Mouse (Mus musculus) natural killer cell, adult 2 months (primary cell): ENCODE data around the gene Prl8a6.

Experiments
- DNase-seq, 2 experiments: peaks; one replicate each; pipeline ENCODE4 v3.0.0; 2022; ENCODE audit warnings: low spot score in 2 of 2

The Prl8a6 gene

DNA sequence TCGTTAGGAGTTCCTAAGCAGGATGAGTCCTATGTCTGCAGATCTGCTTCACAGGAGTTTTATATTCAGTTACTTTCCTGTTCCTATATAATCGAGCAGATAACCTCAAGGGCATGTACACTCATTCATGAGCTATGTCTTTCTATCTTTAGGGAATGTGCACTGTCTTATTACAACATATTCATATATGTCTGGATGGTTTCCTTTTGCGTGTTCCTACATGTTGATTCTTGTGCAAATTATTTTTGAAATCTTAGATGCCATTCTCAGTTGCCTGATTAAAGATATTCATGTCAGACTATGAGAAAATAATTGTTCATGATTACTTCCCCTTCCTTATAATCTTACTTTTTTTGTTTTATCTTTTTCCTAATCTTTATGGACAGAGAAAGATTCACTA, at the start of gene Prl8a6:
Prl8a6 (minus strand) TSS at position 101 of the 400 bp plus-strand sequence.
- no peak for DNase-seq

- no peak for DNase-seq
Measured at GRCm38 (mm10) chr13:27433159-27433558, 5.3 kb downstream of the Prl8a6 start.

DNA sequence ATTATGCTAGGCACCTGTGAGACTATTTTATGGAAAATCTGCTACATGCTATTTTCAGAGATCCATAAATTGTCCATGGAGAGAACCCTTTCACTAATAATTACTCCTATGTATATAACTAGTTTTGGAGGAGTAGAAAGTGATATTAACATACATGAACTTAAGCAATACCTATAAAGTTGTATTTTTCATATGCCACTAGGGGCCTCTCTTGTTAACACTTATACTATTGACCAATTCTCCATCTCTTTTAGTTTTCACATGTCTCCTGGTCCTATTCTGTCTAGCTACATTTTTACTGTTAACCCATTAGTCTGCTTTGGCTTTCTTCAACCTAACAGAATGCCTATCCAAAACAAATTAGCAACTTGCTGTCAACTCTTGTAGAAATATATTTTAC, 24.8 kb downstream of the Prl8a6 start:
- no peak for DNase-seq

GRCm38 (mm10) chr13:27399061-27399724, 39.3 kb downstream of the Prl8a6 start:
- no peak for DNase-seq

- no peak for DNase-seq
Measured at GRCm38 (mm10) chr13:27390746-27391145, 47.7 kb downstream of the Prl8a6 start, which contains the start of gene Prl2b1. Prl2b1 (minus strand) TSS chr13:27390846.
